Mouse (Mus musculus): ENCODE data around the gene Hps6.
A peak's percentile ranks its signal among the peaks of the same experiment; 100 is the strongest.

DNA sequence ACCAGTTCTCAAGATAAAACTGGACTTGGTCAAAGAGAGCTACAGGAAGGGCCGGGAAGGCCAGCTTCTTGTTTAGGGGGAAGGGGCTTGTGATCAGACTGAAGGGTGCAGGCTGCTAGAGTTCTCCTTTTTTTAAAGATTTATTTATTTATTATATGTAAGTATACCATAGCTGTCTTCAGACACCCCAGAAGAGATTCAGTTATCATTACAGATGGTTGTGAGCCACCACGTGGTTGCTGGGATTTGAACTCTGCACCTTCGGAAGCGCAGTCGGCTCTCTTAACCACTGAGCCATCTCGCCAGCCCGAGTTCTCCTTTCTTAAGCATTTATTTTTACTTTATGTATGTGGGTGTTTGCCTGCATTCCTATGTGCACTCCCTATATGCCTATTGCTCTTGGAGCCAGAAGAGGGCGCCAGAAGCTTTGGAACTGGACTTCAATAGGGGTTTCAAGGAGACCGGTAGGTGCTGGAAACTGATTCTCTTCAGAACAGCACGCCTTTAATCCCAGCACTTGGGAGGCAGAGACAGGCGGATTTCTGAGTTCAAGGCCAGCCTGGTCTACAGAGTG, 25.5 kb downstream of the Hps6 start:
- TF ChIP-seq CTCF (IDR thresholded peaks at IDR 0.05), result peak; percentile 59
- no peak for TF ChIP-seq EP300 (IDR thresholded peaks at IDR 0.05)

All from lung, postnatal 0 days (tissue).